Mouse (Mus musculus) gastrocnemius, adult 8-10 months (tissue): ENCODE data around the gene Phlda2. TPM values are rescaled to one million over a fixed set of nuclear protein-coding genes. Genes with fewer than 3 reads are reported as not detected.

Experiments used
- DNase-seq, 2 experiments: peaks; one replicate each; pipeline ENCODE4 v3.0.0; 2022; ENCODE audit warnings: low spot score in 2 of 2
- total RNA-seq, 4 experiments: library from RNA; stranded (reverse); gene quantifications; 2 replicates each; pipeline ENCODE4 v1.2.4; 2022

Gene Phlda2
- total RNA-seq, 4 experiments from 2014 or later: not detected

DNA sequence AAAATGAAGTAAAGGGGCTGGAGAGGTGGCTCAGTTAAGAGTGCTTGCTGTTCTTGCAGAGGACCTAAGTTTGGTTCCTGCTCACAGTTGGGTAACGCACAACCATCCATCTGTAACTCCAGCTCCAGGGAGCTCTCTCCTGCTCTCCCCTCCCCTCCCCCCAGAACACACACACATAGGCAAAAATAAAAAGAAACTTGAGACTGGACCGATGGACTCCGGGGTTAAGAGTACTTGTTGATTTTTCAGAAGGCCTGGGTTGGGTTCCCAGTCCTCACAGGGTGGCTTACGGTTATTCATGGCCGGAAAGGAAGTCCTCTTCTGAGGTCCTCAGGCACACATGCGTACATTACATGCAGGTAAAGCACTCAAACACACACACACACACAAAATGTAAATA is 976 bp upstream of the Phlda2 start:
- no peak for DNase-seq

DNA sequence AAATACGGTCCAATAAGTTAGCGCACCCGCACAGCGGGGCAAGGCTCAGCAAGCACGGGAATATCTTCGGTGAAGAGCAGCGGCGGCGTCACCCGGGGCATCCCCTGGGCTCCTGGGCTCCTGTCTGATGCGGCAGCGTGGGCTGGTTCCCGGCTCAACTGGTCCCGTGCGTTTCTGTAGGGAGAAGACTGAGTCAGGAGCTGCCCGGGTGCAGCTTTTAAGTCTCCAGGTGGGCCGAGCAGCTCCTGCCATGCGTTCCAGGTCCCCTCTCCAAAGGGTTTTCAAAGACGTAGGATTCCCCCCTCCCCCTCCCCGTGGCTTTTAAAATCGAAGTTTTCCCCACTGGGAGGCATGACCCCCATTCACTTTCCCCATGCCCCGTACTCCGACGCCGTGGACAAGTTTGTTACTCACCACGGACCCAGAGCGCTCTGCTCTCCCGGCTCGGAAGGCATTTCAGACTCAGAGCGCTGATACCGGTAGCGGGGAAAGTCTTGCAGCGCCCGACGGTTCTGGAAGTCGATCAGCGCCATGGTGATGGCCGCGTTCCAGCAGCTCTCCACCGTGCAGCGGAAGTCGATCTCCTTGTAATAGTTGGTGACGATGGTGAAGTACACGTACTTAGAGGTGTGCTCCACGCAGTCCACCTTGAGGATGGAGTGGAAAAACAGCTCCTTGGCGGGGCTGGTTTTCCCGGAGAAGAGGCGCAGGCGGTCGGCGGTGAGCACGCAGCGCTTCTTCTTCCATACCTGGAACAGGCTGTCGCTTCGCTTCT is 1.1 kb downstream of the Phlda2 start:
- no peak for DNase-seq

DNA sequence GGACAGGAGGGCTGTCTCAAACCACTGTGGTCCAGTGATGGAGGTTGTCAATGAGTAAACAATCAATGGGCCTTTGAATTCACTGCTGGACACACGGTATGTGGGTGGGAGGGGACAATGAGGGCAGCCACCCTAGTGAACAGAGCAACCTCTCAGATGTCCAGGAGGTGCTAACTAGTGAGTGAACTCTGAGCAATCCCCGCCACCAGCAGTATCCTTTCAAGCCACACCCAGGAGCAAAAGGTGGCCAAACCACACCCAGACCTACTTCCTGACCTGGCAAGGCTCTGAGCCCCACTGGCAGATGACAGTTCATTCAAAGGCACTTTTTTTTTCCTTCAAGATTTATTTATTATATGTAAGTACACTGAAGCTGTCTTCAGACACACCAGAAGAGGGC is 2.0 kb downstream of the Phlda2 start:
- no peak for DNase-seq

DNA sequence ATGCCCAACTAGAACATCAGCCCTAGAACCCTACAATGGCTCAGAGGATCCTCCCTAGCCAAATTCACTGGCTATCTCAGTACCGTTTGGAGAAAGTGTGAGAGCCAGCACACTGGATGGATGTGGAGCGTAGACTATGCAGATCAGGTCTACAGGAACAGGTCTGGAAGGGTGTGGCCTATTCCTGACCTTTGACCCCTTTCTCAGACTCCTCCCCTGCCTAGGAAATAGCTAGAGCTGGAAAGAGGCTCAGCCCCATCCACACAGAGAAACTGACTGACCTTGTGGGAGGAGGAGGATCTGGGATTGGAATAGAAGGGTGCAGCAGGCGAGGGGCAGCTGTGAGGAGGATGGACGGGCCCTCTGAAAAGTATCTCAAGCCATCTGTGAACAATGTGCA is 4.4 kb downstream of the Phlda2 start:
- no peak for DNase-seq

DNA sequence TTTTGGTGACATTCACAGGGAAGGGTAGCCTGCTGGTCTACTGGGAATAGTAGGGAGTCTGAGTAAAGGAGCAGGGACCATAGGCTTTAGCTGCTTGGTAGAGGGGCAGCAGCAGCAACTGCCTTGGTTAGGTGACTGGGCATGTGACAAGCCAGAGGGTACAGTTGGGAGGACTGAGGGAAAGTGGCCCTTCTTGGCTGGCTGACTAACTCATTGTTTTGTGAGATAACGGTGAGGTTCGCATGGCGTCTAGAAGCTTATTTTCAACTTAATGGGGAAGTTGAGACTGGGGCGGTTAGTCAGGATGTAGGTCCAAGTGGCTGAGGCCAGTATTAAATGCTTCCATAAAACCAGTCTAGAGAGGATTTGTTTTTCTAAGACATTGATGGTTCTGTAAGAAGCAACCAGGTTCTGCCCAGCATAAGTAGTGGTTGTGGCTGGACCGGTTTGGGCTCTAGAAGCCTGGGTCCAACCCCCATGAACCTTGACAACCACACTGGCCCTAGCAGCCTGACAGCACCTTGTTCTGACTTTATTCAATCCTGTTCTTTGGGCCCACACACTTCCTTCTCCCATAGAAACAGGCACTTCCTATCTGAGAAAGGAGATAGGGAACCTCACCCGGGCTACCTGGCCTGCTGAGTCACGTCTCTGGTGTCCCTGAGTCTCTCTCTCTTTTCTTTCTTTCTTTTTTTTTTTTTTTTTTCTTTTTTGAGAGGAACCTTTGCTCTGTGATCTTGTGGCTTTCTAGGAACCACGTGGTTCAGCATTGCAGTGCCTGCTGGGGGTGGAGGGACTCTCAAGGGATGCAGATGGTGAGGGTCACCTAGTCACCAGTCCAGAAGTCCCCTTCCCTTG is 7.6 kb downstream of the Phlda2 start:
- no peak for DNase-seq

DNA sequence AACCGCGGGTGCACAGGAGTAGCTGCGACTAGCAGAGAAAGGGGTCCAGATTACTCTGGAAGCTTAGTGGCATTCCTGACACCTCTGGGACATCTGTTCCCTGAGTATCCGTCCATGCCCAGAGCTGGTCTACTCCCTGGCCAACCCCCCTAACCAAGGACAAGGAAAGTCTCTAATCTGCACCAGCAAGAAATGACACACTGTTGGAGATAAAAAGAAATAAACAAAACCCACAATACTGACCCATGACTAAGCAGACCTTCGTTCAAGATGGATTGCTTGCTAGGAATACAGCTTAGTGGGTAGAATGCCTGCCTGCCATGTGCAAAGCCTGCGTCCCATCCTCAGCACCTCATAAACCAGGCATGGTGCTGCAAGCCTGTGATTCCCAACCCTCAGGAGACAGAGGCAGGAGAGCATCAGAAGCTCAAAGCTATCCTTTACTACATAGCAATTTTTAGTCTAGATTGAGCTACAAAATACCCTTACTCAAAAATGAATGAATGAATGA is 9.3 kb downstream of the Phlda2 start:
- DNase-seq: no peak

DNA sequence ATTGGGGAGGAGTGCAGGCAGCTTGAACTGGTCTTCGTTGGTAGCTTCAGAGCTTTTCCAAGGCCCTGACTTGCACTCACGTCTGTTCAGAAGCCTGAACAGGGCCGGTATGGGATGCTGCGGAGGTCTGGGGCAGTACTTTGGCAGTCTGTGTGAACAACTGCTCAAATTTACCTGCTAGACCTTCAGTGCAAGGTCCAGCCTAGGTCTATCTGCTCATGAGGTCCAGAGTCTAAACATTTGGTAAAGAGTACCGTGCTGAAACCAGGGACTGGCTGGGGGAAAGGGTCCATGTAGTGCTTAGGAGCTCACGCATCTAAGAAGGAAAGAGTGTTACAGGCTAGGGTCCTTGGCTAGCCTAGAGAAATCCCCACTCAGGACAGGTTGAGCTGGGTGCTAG is 13.2 kb downstream of the Phlda2 start:
- DNase-seq: no peak

DNA sequence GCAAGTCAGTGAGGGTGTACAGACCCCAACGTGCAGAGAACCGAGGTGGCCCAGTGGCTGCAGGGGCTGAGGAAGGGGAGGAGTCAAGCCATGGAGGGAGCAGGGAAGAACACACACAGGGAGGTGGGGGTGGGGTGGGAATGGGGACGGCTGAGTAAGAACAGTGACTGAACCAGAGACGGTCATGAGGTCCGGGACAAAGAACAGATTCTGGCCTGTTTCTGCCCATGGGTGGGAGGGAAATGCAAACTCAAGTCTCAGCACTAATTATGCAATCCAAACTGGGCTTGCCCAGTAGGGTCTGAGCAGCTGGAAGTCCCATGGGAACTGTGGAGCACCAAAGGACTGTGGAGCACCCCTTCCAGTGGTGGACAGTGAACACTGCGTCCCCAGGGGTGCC is 20.4 kb downstream of the Phlda2 start:
- no peak for DNase-seq

DNA sequence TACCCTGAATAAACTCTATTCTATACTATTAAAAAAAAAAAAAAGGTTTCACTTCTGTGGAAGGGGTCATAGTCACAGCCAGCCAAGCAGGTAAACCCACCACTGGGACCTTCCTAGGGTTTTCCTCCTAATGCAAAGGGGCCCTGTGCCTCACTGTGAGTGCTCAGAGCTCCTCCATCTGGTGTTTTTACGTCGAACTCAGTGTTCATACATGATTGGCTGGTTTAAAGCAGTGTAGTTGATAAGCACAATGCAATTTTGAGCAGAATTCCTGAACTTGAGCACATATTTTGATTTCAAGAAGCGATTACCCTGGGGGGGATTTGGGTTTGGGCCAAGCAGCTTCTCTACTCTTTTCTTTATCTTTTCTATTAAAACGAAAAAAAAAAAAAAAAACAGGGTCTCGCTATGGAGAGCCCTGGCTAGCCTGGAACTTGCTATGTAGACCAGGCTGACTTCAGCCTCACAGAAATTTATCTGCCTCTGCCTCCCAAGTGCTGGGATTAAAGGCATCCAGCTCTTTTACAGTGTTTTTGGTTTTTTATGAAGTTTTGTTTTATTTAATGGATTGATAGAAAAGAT is 21.1 kb downstream of the Phlda2 start:
- no peak for DNase-seq

DNA sequence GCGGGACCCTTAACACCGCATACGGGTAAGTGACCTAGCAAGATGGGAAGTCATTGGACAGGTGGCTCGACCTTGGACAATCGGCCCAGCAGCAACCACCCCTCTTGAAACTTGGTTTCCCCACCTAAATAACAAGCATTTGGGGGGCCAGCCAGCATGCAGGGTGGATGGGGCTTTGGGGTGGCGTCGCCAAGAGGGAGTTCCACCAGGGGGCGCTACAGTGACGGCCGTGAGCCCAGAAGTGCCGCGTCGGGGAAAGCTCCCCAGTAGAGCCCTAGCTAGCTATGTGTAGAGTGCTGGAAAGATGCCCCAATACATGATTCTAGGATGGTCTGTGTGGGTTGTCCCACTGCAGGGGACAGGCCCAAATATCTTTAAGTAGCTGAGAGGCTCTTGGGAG is 22.5 kb downstream of the Phlda2 start:
- DNase-seq: peak; percentile 33 to 38

DNA sequence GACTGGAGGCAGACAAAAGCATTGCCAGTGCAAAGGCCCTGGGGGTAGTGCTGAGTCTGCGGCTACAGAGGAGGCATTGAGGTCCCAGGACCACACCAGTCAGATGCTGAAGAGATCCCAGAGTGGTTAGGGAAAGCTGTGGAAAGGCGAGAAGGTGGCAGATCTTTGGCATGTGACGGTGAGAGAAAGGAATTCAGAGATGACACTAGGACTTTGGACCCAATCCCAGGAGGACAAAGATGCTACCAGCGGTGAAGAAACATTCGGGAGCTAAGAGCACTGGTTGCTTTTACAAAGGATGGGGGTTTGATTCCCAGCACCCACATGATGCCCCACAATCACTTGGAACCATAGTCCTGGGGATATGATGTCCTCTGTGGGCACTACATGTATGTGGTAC is 25.1 kb downstream of the Phlda2 start:
- no peak for DNase-seq

DNA sequence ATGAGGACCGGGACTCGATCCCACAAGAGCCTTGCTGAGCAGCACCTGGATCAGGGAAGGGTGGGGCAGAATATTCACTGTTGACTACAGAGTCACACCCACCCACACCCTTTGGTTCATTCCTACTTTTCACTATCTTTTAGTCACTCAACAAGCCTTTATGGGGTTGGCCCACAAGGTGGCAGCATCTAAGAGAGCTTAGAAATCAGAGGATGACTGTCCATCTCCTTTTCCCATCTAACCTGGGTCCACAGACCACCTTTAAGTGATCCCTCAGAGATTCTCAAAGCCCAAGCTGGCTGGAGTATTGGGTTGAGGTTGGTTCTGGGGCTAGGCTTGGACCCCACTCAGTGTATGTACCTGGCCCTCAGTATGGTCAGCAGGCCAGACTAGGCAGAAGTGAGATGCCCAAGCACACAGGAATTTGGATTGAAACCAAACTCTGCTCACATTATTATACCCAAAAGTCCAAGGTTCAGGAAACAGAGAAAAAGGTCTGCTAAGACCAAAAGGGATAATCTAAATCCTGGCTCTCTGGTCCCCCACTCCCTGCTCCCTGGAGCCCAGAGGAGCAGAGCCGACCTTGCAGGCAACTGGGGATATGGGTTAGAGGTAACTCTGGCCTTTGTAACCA is 26.1 kb downstream of the Phlda2 start:
- DNase-seq: no peak

DNA sequence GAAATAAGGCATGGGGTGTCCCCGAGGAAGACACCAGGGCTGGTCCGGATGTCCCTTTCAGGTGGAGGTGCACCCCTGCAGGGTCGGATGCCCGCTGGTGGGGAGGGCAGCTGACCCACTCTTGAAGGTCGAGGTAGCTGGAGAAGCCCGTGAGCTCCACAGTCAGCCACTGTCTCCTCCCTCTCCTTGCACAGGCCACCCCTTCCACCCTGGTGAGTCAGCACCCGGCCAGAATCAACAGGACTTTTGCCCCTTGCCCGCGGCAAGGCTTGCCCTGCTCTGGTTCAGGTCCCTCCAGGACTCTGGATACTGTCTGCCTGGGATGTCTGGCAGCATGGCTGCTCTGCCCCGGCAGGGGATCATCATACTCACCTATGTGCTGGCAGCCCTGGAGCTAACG is 27.1 kb downstream of the Phlda2 start:
- no peak for DNase-seq

DNA sequence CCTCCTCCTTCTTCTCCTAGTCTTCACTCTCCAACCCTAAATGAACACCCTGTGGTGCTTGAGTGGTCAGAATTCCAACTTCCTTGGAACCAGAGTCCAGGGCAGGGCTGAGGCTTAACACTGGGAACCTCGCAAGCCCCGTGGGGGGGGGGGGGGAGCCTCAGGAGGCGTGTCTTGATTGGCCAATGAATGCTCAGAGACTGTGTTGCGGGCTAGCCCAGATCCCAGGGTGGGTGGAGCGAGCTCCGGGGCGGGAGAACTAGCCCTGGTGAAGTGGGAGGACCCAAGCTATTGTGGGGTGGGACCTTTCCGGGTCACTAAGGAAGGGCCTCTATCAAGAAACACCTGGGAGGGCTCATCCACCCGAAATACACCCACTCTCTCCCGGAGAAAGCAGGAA is 28.1 kb downstream of the Phlda2 start:
- DNase-seq: no peak

DNA sequence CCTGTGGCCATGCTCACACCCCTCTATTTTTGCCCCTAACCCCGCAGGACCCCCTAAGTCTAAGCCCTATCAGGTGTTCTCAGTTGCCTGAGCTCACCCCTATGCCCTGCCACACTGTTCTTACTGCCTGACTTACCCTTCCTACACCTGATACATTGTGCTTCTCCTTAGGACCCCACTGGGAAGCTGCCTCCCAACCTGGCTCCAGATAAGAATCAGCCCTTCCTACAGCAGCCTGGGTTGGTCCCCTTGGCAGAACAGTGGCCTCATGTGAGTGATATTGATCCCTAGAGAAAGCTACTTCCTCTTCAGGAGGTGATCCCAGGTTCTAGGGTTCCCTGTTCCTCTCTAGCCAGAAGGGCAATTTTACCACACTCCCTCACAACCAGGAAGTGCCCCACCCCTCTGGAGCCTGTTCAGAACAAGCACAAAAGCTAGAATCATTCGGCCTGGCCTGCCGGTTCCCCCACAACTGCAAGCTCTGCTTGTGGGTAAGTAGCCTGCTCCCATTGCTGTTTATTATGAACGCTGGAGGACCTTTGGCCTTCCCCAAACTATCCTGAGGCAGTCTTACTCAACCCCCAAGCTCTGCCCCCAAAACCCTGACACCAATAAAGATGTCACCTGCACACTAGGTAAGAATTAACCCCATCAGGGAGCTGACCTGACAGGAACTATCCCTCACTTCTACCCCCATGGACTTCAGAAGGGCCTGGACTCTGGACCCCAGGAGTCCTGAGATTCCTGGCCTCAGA is 29.4 kb downstream of the Phlda2 start, which contains the start of gene Slc22a18:
Gene Slc22a18 (plus strand): TSS at position 390 of the 755 bp plus-strand sequence.
- no peak for DNase-seq

DNA sequence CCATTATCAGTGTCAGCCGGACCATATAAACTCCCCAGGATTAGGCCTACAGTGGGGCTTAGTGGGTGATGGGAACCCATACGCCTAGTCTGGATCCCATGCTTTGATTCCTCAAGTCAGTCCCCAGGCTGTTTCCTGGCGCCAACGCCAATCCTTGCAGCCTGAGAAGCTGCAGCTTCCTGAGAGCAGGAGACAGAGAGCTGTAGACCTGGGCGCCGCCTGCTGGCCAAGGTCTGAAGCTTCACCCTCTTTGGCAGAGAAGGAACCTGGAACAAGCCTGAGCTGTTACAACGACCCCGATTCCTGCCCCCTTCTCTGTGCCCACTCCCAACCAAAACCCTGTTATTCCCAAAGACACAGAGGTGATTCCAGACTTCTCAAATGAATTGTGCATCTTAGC is 33.0 kb downstream of the Phlda2 start:
- peak; percentile 22 to 42 for DNase-seq

DNA sequence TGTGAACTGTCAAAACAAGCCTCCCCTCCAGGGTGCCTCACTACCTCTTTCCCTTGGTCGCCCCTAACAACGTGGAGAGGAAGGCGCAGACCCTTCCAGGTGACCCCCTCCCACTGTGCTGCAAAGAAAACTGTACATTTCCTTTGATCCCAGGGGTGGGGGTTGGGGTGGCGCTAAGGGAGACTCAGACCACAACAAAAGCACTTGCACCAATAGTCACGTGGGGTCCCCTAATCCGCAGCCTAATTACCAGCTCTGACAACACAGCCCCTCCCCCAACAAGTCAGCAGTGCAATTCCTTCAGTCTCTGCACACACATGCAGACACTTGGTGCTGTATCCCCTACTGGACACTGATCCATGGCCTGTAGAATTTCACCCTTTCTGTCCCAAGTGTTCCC is 35.2 kb downstream of the Phlda2 start:
- DNase-seq: no peak

DNA sequence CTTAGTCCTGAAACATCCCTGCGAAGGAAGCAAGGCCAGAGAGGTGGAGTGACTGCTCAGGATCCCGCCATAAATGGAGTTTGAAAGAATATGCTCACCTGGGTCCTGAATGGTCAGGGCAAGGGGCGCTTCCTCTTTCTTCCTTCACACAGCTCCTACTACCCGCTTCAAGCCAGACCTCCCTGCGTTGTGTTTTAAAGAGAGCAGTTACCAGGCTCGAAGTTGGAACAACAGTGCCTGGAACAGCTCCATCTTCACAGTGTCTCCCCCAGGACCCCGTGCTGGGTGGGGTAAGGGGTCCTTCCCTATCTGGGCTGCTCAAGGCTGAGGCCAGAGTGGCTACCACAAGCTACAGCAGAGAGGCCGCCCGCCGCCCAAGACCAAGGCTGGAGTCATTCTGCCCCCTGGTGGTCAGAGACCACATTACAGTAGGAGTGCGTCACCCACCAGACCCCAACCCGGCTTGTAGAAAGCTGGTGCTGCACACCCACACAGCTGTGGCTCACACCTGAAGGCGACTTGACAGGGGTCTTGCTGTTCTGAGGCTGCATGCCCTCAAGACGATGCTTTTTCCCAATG is 36.8 kb downstream of the Phlda2 start:
- DNase-seq: peak; percentile 67 to 73

DNA sequence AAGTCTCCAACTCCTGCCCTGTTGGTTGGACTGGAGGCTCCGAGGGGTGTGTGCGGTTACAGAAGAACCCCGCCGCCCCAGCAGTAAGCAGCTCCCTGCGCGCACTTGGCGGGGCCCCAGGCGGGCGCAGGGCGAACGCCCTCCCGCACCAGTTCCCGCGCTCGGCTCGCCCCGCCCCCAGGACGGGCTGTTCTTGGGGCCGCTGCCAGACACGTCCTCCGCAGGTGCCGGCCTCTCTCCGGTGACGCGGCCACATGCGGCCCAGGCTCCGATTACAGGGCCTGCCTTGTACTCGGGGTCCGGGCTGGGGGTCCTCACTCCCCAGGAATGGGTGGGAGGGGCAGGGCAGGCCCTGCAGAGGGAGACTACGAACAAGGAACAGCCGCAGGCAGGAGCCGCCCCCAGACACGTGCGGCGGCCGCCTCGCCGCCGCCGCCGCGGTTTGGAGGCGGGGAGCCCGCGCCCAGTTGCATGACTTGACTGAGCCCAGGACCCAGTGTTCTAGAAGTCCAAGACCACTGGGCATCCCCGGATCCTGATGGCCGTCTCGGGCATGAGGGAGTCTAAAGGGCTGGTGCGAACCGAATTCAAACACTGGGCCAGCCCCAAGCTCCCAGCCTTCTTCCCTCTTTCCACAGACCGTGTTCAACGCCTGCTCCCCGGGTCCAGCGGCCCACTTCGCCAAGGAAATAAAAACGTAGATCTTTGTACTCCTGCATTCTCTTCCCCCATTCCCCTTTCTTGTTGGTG is 38.0 kb downstream of the Phlda2 start:
- DNase-seq: peak in 1 of 2 experiments; percentile 22
